Mouse (Mus musculus) spleen, adult 2 months (tissue): Measurements from ENCODE around the gene Nrxn3. TPM values are rescaled to one million over a fixed set of nuclear protein-coding genes. Genes with fewer than 3 reads are reported as not detected.

Experiments
- DNase-seq, 2 experiments: peaks; one replicate each; pipeline versions ENCODE4 v3.0.0 to v3.0.0-alpha.2; 2012 to 2021; ENCODE audit warnings: low spot score in 2 of 2, low read depth in 1 of 2
- H3K27ac ChIP-seq: fragments of 200-500 bp; 2 replicates; pipeline ENCODE4 v1.5.1; 2012; ENCODE audit warnings: low read length, inconsistent platforms; ENCODE audit not compliant: insufficient read depth
- H3K27me3 ChIP-seq: fragments of 200-500 bp; 2 replicates; pipeline ENCODE4 v1.6.1; 2012; ENCODE audit warnings: mild to moderate bottlenecking, moderate library complexity, low read length, inconsistent platforms; ENCODE audit not compliant: control insufficient read depth, insufficient read depth
- H3K36me3 ChIP-seq: fragments of 200-500 bp; 2 replicates; pipeline ENCODE4 v1.6.1; 2012; ENCODE audit warnings: mild to moderate bottlenecking, low read length, inconsistent platforms; ENCODE audit not compliant: control insufficient read depth, insufficient read depth
- H3K4me1 ChIP-seq: fragments of 200-500 bp; 2 replicates; pipeline ENCODE4 v1.6.1; 2011; ENCODE audit warnings: inconsistent platforms; ENCODE audit not compliant: control insufficient read depth, insufficient read depth, insufficient read length
- H3K4me3 ChIP-seq: fragments of 200-500 bp; 2 replicates; pipeline ENCODE4 v1.5.1; 2011; ENCODE audit warnings: mild to moderate bottlenecking, inconsistent platforms; ENCODE audit not compliant: insufficient read depth, insufficient read length; ENCODE audit errors: extremely low read depth
- CTCF ChIP-seq: fragments of 200-500 bp; IDR thresholded peaks from 2 replicates; pipeline ENCODE4 v1.5.1; 2011; ENCODE audit warnings: mild to moderate bottlenecking, inconsistent platforms; ENCODE audit not compliant: insufficient read depth, insufficient read length, insufficient replicate concordance; ENCODE audit errors: extremely low read depth
- POLR2A ChIP-seq: fragments of 200-500 bp; IDR thresholded peaks from 2 replicates; pipeline ENCODE4 v1.6.1; 2011; ENCODE audit warnings: low read depth, low read length, inconsistent platforms
- WGBS: fragments of 180-500 bp; shearing (Covaris S2); methylation state at CpG from one replicate; pipeline ENCODE4 v1.1.7; 2018; 5-methylcytosine and 5-hydroxymethylcytosine counted together
- polyA plus RNA-seq: library from polyadenylated mRNA; depleted of rRNA; stranded (reverse); fragments of >200 nt; gene quantifications from 2 replicates; pipeline ENCODE4 v1.2.3, GENCODE M21; 2012

Nrxn3 gene
- polyA plus RNA-seq, 1 experiment: not detected

- peaks cover under 1% of the 10 kb centered on the region; the same call in 1 of the 2 replicates for H3K27me3 ChIP-seq
- DNase-seq: no peak
- H3K27ac ChIP-seq: no peak overlapping the region
- H3K4me3 ChIP-seq: no peak overlapping the region
- no peak for TF ChIP-seq CTCF
- no peak for TF ChIP-seq POLR2A
- H3K36me3 ChIP-seq: no peaks in the 10 kb centered on the region
- no peaks in the 10 kb centered on the region for H3K4me1 ChIP-seq
- 64% methylated on average over 3 of the region's 3 CpGs for WGBS
Measured at GRCm38 (mm10) chr12:89808217-89808616, 1085.5 kb downstream of the Nrxn3 start.

- H3K4me3 ChIP-seq: no peak overlapping the region
- no peaks in the 10 kb centered on the region for H3K4me1 ChIP-seq
- DNase-seq: no peak
- H3K27ac ChIP-seq: no peak overlapping the region
- 78% methylated on average over 5 of the region's 5 CpGs for WGBS
- no peaks in the 10 kb centered on the region for H3K36me3 ChIP-seq
- peaks cover 2% of the 10 kb centered on the region; the same call in 1 of the 2 replicates for H3K27me3 ChIP-seq
- no peak for TF ChIP-seq CTCF
- TF ChIP-seq POLR2A: no peak
Measured at GRCm38 (mm10) chr12:89810146-89810545, 1087.5 kb downstream of the Nrxn3 start.

GRCm38 (mm10) chr12:89811815-89812549 lies 1089.3 kb downstream of the Nrxn3 start:
- DNase-seq: no peak
- TF ChIP-seq CTCF (no peak), POLR2A (no peak)
- Histone ChIP-seq H3K27ac (no peak overlapping the region), H3K36me3 (no peaks in the 10 kb centered on the region), H3K27me3 (peaks cover 2% of the 10 kb centered on the region; the same call in 1 of the 2 replicates), H3K4me1 (no peaks in the 10 kb centered on the region), H3K4me3 (no peak overlapping the region)
- 5% methylated on average over 36 of the region's 36 CpGs for WGBS

GRCm38 (mm10) chr12:89812550-89813207 lies 1090.0 kb downstream of the Nrxn3 start:
- 3% methylated on average over 17 of the region's 17 CpGs for WGBS
- H3K36me3 ChIP-seq: no peaks in the 10 kb centered on the region
- TF ChIP-seq POLR2A: no peak
- no peak for TF ChIP-seq CTCF
- no peak overlapping the region for H3K4me3 ChIP-seq
- H3K4me1 ChIP-seq: no peaks in the 10 kb centered on the region
- DNase-seq: no peak
- no peak overlapping the region for H3K27ac ChIP-seq
- peaks cover 2% of the 10 kb centered on the region; the same call in 1 of the 2 replicates for H3K27me3 ChIP-seq

- no peak for DNase-seq
- Histone ChIP-seq H3K4me3 (no peak overlapping the region), H3K27ac (no peak overlapping the region), H3K36me3 (no peaks in the 10 kb centered on the region), H3K4me1 (no peaks in the 10 kb centered on the region), H3K27me3 (peaks cover 2% of the 10 kb centered on the region; the same call in 1 of the 2 replicates)
- no peak for TF ChIP-seq CTCF
- TF ChIP-seq POLR2A: no peak
- WGBS: 21% methylated on average over 13 of the region's 13 CpGs
Measured at GRCm38 (mm10) chr12:89813294-89813693, 1090.6 kb downstream of the Nrxn3 start.

- no peaks in the 10 kb centered on the region for H3K4me1 ChIP-seq
- DNase-seq: no peak
- no peak overlapping the region for H3K27ac ChIP-seq
- no peak overlapping the region for H3K4me3 ChIP-seq
- TF ChIP-seq POLR2A (no peak), CTCF (no peak)
- no peaks in the 10 kb centered on the region for H3K36me3 ChIP-seq
- peaks cover 2% of the 10 kb centered on the region; the same call in 1 of the 2 replicates for H3K27me3 ChIP-seq
- WGBS: 63% methylated on average over 5 of the region's 5 CpGs
Measured at GRCm38 (mm10) chr12:89813718-89814117, 1091.0 kb downstream of the Nrxn3 start.

- no peak for DNase-seq
- Histone ChIP-seq H3K27ac (no peak overlapping the region), H3K36me3 (no peaks in the 10 kb centered on the region), H3K4me3 (no peak overlapping the region), H3K4me1 (no peaks in the 10 kb centered on the region), H3K27me3 (peaks cover 2% of the 10 kb centered on the region; the same call in 1 of the 2 replicates)
- no peak for TF ChIP-seq POLR2A
- TF ChIP-seq CTCF: no peak
- 57% methylated on average over 4 of the region's 4 CpGs for WGBS
Measured at GRCm38 (mm10) chr12:89814536-89814935, 1091.9 kb downstream of the Nrxn3 start.
